Mouse (Mus musculus) megakaryocyte, embryonic 14.5 days (primary cell): ENCODE results near the gene Cnksr2. TPM values are rescaled to one million over a fixed set of nuclear protein-coding genes. Genes with fewer than 3 reads are reported as not detected.
A peak's percentile ranks its signal among the peaks of the same experiment; 100 is the strongest.

Source experiments
- H3K27me3 ChIP-seq: replicated peaks from 2 replicates; pipeline ENCODE3; 2012; ENCODE audit warnings: inconsistent platforms
- H3K36me3 ChIP-seq: replicated peaks from 2 replicates; pipeline ENCODE3; 2012; ENCODE audit warnings: low read length, inconsistent platforms, mixed read lengths
- H3K4me1 ChIP-seq: 2 replicates; pipeline ENCODE4 v1.6.1; 2012; ENCODE audit warnings: inconsistent platforms
- H3K4me3 ChIP-seq: replicated peaks from 2 replicates; pipeline ENCODE3; 2012; ENCODE audit warnings: moderate library complexity, mild to moderate bottlenecking, inconsistent platforms
- H3K9me3 ChIP-seq: 2 replicates; pipeline ENCODE4 v1.6.1; 2012; ENCODE audit warnings: inconsistent platforms
- FLI1 ChIP-seq: IDR thresholded peaks from 2 replicates; pipeline ENCODE4 v1.6.1; 2012; ENCODE audit warnings: low read length, inconsistent platforms, mixed read lengths
- GATA1 ChIP-seq: IDR thresholded peaks from 3 replicates; pipeline ENCODE4 v1.6.1; 2012; ENCODE audit warnings: mixed read lengths, low read length, inconsistent platforms, borderline replicate concordance
- polyA plus RNA-seq: library from polyadenylated mRNA; stranded (reverse); fragments of >175 nt; gene quantifications from 2 replicates; pipeline ENCODE4 v1.2.3, GENCODE M21; 2012; ENCODE audit warnings: low replicate concordance; ENCODE audit not compliant: insufficient read depth

The Cnksr2 gene
- not detected in 2 replicates for polyA plus RNA-seq

GRCm38 (mm10) chrX:158043057-158043843 lies at the start of gene Cnksr2:
TSS of gene Cnksr2 (minus strand) at chrX:158043294.
- Histone ChIP-seq H3K27me3 (peaks cover 34% of the 10 kb centered on the region), H3K9me3 (peaks cover 17% of the 10 kb centered on the region), H3K4me3 (peak within 1 kb of the TSS; percentile 86), H3K4me1 (peaks cover 10% of the 10 kb centered on the region), H3K36me3 (no peaks in the 10 kb centered on the region)
- TF ChIP-seq GATA1: no peak
- TF ChIP-seq FLI1: no peak

GRCm38 (mm10) chrX:158043844-158044140 lies 698 bp upstream of the Cnksr2 start:
- TF ChIP-seq GATA1 (no peak), FLI1 (no peak)
- peaks cover 34% of the 10 kb centered on the region for H3K27me3 ChIP-seq
- H3K4me3 ChIP-seq: peak overlapping the region; percentile 86
- peaks cover 10% of the 10 kb centered on the region for H3K4me1 ChIP-seq
- peaks cover 17% of the 10 kb centered on the region for H3K9me3 ChIP-seq
- no peaks in the 10 kb centered on the region for H3K36me3 ChIP-seq

- H3K4me3 ChIP-seq: peak overlapping the region; percentile 86
- peaks cover 10% of the 10 kb centered on the region for H3K4me1 ChIP-seq
- TF ChIP-seq FLI1 (no peak), GATA1 (no peak)
- H3K27me3 ChIP-seq: peaks cover 34% of the 10 kb centered on the region
- no peaks in the 10 kb centered on the region for H3K36me3 ChIP-seq
- H3K9me3 ChIP-seq: peaks cover 17% of the 10 kb centered on the region
These were observed 638 bp downstream of the Cnksr2 start for GRCm38 (mm10) chrX:158042255-158043056.

- TF ChIP-seq FLI1 (no peak), GATA1 (no peak)
- no peaks in the 10 kb centered on the region for H3K36me3 ChIP-seq
- peaks cover 34% of the 10 kb centered on the region for H3K27me3 ChIP-seq
- peaks cover 10% of the 10 kb centered on the region for H3K4me1 ChIP-seq
- H3K4me3 ChIP-seq: no peak overlapping the region
- H3K9me3 ChIP-seq: peaks cover 17% of the 10 kb centered on the region
These were observed 1.4 kb downstream of the Cnksr2 start for GRCm38 (mm10) chrX:158041703-158042102.

GRCm38 (mm10) chrX:157951698-157952097 lies 91.4 kb downstream of the Cnksr2 start:
- Histone ChIP-seq H3K36me3 (no peaks in the 10 kb centered on the region), H3K9me3 (no peaks in the 10 kb centered on the region), H3K27me3 (no peaks in the 10 kb centered on the region), H3K4me1 (no peaks in the 10 kb centered on the region), H3K4me3 (no peak overlapping the region)
- TF ChIP-seq FLI1 (no peak), GATA1 (no peak)

GRCm38 (mm10) chrX:157949256-157949655 lies 93.8 kb downstream of the Cnksr2 start:
- no peaks in the 10 kb centered on the region for H3K4me1 ChIP-seq
- no peaks in the 10 kb centered on the region for H3K36me3 ChIP-seq
- H3K4me3 ChIP-seq: no peak overlapping the region
- no peaks in the 10 kb centered on the region for H3K27me3 ChIP-seq
- H3K9me3 ChIP-seq: no peaks in the 10 kb centered on the region
- no peak for TF ChIP-seq FLI1
- no peak for TF ChIP-seq GATA1

- no peak overlapping the region for H3K4me3 ChIP-seq
- H3K4me1 ChIP-seq: no peaks in the 10 kb centered on the region
- no peak for TF ChIP-seq GATA1
- TF ChIP-seq FLI1: no peak
- H3K27me3 ChIP-seq: no peaks in the 10 kb centered on the region
- no peaks in the 10 kb centered on the region for H3K9me3 ChIP-seq
- H3K36me3 ChIP-seq: no peaks in the 10 kb centered on the region
These were observed 98.0 kb downstream of the Cnksr2 start for GRCm38 (mm10) chrX:157945121-157945520.

GRCm38 (mm10) chrX:157936611-157937010 lies 106.5 kb downstream of the Cnksr2 start:
- no peaks in the 10 kb centered on the region for H3K4me1 ChIP-seq
- no peaks in the 10 kb centered on the region for H3K27me3 ChIP-seq
- TF ChIP-seq GATA1 (no peak), FLI1 (no peak)
- no peaks in the 10 kb centered on the region for H3K9me3 ChIP-seq
- H3K36me3 ChIP-seq: no peaks in the 10 kb centered on the region
- H3K4me3 ChIP-seq: no peak overlapping the region

GRCm38 (mm10) chrX:157920093-157920492 lies 123.0 kb downstream of the Cnksr2 start:
- no peaks in the 10 kb centered on the region for H3K27me3 ChIP-seq
- H3K36me3 ChIP-seq: no peaks in the 10 kb centered on the region
- TF ChIP-seq GATA1: no peak
- TF ChIP-seq FLI1: no peak
- no peaks in the 10 kb centered on the region for H3K4me1 ChIP-seq
- H3K4me3 ChIP-seq: no peak overlapping the region
- H3K9me3 ChIP-seq: no peaks in the 10 kb centered on the region

- no peaks in the 10 kb centered on the region for H3K4me1 ChIP-seq
- no peaks in the 10 kb centered on the region for H3K36me3 ChIP-seq
- H3K4me3 ChIP-seq: no peak overlapping the region
- TF ChIP-seq GATA1: no peak
- TF ChIP-seq FLI1: no peak
- H3K9me3 ChIP-seq: no peaks in the 10 kb centered on the region
- no peaks in the 10 kb centered on the region for H3K27me3 ChIP-seq
These were observed 213.1 kb downstream of the Cnksr2 start for GRCm38 (mm10) chrX:157829983-157830382.

GRCm38 (mm10) chrX:157818921-157819260 lies 224.2 kb downstream of the Cnksr2 start:
- H3K9me3 ChIP-seq: peaks cover 20% of the 10 kb centered on the region
- H3K4me1 ChIP-seq: no peaks in the 10 kb centered on the region
- H3K36me3 ChIP-seq: no peaks in the 10 kb centered on the region
- no peak overlapping the region for H3K4me3 ChIP-seq
- TF ChIP-seq FLI1 (no peak), GATA1 (no peak)
- peaks cover 26% of the 10 kb centered on the region for H3K27me3 ChIP-seq
